Mouse (Mus musculus): Measurements from ENCODE around the gene Tmub1.

GRCm38 (mm10) chr5:24409466-24409865 is 38.2 kb downstream of the Tmub1 start:
- TF ChIP-seq POLR2A (IDR thresholded peaks at IDR 0.05; ENCODE audit: control insufficient read depth, extremely low read depth, insufficient read depth, low read length, poor library complexity), result no peak
- TF ChIP-seq CTCF (IDR thresholded peaks at IDR 0.05; ENCODE audit: borderline replicate concordance, control insufficient read depth, extremely low read depth, insufficient read depth, low read length, poor library complexity), result no peak

All from thymus, adult 2 months (tissue).